Mouse (Mus musculus) heart, embryonic 15.5 days (tissue): ENCODE results near the gene Txndc2. TPM values are rescaled to one million over a fixed set of nuclear protein-coding genes. Genes with fewer than 3 reads are reported as not detected.
"Not testable (repeated sequence)": the region's sequence is repeated elsewhere in the genome, so short reads cannot be mapped to it uniquely, and the experiment has no call there.

Experiments used
- ATAC-seq: fragments of 200-750 bp; cut with Nextera tagmentation; replicated peaks from 2 replicates; pipeline ENCODE4 v1.8.0; 2017; ENCODE audit warnings: low read depth, moderate TSS enrichment; ENCODE audit not compliant: insufficient number of reproducible peaks, insufficient read depth, low FRiP score
- H3K27ac ChIP-seq: fragments of 300-500 bp; sonication (generic); 2 replicates; pipeline ENCODE4 v1.5.1; 2015; ENCODE audit warnings: mild to moderate bottlenecking, inconsistent platforms
- H3K27me3 ChIP-seq: fragments of 300-500 bp; sonication (generic); 2 replicates; pipeline ENCODE4 v1.6.1; 2015; ENCODE audit warnings: inconsistent platforms
- H3K36me3 ChIP-seq: fragments of 300-500 bp; sonication (generic); 2 replicates; pipeline ENCODE4 v1.6.1; 2015; ENCODE audit warnings: mild to moderate bottlenecking, inconsistent platforms
- H3K4me1 ChIP-seq: fragments of 300-500 bp; sonication (generic); replicated peaks from 2 replicates; pipeline ENCODE4 v1.6.1; 2015; ENCODE audit warnings: inconsistent platforms
- H3K4me2 ChIP-seq: fragments of 300-500 bp; sonication (generic); 2 replicates; pipeline ENCODE4 v1.6.1; 2015; ENCODE audit warnings: inconsistent platforms, mild to moderate bottlenecking, moderate library complexity
- H3K4me3 ChIP-seq: fragments of 300-500 bp; sonication (generic); 2 replicates; pipeline ENCODE4 v1.5.1; 2015; ENCODE audit warnings: mild to moderate bottlenecking, inconsistent platforms
- H3K9ac ChIP-seq: fragments of 300-500 bp; sonication (generic); 2 replicates; pipeline ENCODE4 v1.6.1; 2015; ENCODE audit warnings: mild to moderate bottlenecking, inconsistent platforms
- H3K9me3 ChIP-seq: fragments of 300-500 bp; sonication (generic); replicated peaks from 2 replicates; pipeline ENCODE4 v1.6.1; 2016; ENCODE audit warnings: inconsistent platforms
- WGBS: fragments of 180-500 bp; shearing (Covaris S2); methylation state at CpG from one replicate; pipeline ENCODE4 v1.1.7; 2015; ENCODE audit warnings: mixed read lengths; 5-methylcytosine and 5-hydroxymethylcytosine counted together
- polyA plus RNA-seq: library from polyadenylated mRNA; unstranded; fragments of >200 nt; fragmentation: Nextera tagmentation; extraction: Ambion mirVana; gene quantifications from 2 replicates; pipeline ENCODE4 v1.2.1, GENCODE M21; 2015

The Txndc2 gene
- polyA plus RNA-seq, 1 experiment from 2014 or later: not detected

DNA sequence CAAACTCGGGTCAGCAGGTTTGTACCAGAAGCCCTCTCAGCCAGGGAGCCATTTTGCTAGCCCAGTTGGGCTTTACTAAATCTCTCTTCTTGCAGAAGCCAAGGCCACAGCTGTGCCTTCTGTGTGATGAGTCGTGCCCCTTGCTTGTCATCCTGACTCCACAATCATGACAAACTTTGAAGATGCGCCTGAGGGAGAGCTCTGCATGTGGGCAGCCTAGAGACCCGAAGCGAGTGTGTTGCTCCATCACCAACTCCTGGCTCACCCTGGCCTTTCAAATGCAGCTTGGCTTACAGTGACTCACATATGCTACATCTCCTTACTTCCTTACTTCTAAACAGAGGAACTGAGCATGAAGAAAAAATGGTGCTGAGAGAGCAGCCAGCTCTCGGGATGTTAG is 12.0 kb downstream of the Txndc2 start:
- H3K4me2 ChIP-seq: no peak overlapping the region
- peaks cover under 1% of the 10 kb centered on the region; the same call in 1 of the 2 replicates for H3K4me1 ChIP-seq
- H3K9me3 ChIP-seq: no peaks in the 10 kb centered on the region
- H3K36me3 ChIP-seq: no peaks in the 10 kb centered on the region
- 77% methylated on average over 6 of the region's 6 CpGs for WGBS
- H3K27me3 ChIP-seq: no peaks in the 10 kb centered on the region
- no peak overlapping the region for H3K9ac ChIP-seq
- ATAC-seq: no peak
- no peak overlapping the region for H3K4me3 ChIP-seq
- no peak overlapping the region for H3K27ac ChIP-seq

- not testable (repeated sequence) for H3K4me1 ChIP-seq, H3K27ac ChIP-seq, H3K4me3 ChIP-seq, H3K27me3 ChIP-seq, ATAC-seq, H3K36me3 ChIP-seq, H3K9me3 ChIP-seq, H3K4me2 ChIP-seq, H3K9ac ChIP-seq
- WGBS: 42% methylated on average over 13 of the region's 13 CpGs
Observed at GRCm38 (mm10) chr17:65628823-65629532, 13.0 kb downstream of the Txndc2 start.

DNA sequence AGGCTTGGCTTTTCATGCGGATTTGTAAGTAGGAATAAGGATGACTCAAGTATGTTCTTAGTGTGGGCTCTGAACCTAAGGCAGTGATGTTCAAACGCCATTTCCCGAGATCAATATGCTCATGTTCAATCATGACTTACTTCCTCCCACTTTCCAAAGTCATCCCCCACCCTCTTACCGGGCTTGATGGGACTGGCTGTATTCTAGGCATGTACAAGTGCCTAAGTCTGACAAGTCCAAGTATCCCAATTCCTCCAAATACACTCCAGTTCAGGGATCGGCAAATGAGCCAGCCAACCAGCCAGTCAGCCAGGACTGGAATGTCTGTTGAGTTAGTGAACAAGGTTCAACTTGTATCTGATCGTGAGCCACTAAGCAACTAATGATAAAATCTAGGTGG is 15.7 kb downstream of the Txndc2 start:
- Histone ChIP-seq H3K4me2 (no peak overlapping the region), H3K27ac (no peak overlapping the region), H3K4me3 (no peak overlapping the region), H3K9ac (no peak overlapping the region), H3K36me3 (no peaks in the 10 kb centered on the region), H3K4me1 (no peaks in the 10 kb centered on the region; the same call in 1 of the 2 replicates), H3K27me3 (no peaks in the 10 kb centered on the region), H3K9me3 (no peaks in the 10 kb centered on the region)
- 84% methylated on average over 6 of the region's 6 CpGs for WGBS
- no peak for ATAC-seq

DNA sequence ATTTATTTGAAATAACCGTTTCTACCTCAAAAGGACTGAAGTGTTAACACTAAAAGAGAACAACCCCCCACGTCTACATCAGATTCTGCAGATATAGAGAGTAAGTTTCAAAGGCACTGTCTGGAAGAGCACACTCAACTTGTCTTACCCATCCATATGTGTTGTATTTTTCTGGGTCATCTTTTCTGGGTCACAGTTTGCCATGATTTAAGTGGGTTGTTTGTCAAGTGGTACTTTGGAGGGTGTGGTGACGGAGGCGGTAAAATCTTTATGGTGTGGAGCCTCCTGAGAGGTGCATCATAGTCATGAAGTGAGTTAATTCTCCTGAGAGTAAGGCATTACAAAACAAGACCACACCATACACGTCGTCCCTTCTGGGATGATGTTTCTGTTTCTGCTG is 16.4 kb downstream of the Txndc2 start:
- Histone ChIP-seq H3K27me3 (no peaks in the 10 kb centered on the region), H3K9ac (no peak overlapping the region), H3K9me3 (no peaks in the 10 kb centered on the region), H3K4me3 (no peak overlapping the region), H3K4me1 (no peaks in the 10 kb centered on the region; the same call in 1 of the 2 replicates), H3K36me3 (no peaks in the 10 kb centered on the region), H3K4me2 (no peak overlapping the region), H3K27ac (no peak overlapping the region)
- 87% methylated on average over 6 of the region's 6 CpGs for WGBS
- no peak for ATAC-seq

DNA sequence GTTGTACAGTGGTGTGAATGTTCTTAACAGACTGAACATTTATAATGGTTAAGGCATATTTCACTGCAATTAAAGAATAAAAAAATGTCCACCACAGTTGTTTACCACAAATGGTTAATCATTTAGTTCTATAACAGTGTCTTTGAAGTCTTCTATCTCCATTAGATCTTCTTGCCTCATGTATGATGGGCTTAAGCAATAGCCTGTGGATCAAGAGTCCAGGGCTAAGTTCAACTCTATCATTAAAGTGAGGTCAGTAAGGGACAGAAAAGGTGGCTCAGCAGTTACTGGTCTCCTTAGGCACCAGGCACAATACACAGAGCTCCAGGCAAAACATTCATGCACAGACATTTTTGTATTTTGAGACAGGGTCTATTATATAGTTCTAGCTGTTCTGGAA is 18.8 kb downstream of the Txndc2 start:
- ATAC-seq: no peak
- Histone ChIP-seq H3K36me3 (no peaks in the 10 kb centered on the region), H3K27me3 (no peaks in the 10 kb centered on the region), H3K4me2 (no peak overlapping the region), H3K4me1 (no peaks in the 10 kb centered on the region; the same call in 1 of the 2 replicates), H3K4me3 (no peak overlapping the region), H3K9me3 (no peaks in the 10 kb centered on the region), H3K27ac (no peak overlapping the region), H3K9ac (no peak overlapping the region)

DNA sequence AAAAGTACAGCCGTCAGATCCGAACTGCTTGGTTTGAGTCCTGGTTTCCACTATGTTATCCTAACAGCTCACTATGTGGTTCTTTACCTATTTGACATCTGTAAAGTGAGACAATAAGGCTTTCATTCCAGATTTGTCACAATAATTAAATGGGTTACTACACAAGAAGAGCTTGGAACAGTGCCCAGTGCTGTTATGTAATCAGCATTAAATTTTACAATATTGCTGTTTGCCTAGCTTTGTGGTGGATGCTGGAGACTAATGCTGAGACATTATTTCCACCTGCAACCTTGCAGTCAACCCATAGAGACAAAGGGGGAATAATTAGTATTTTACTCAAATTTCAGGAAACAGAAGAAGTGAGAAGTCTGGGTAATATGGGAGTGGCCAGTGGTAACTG is 23.5 kb downstream of the Txndc2 start:
- Histone ChIP-seq H3K4me2 (no peak overlapping the region), H3K27me3 (no peaks in the 10 kb centered on the region), H3K4me3 (no peak overlapping the region), H3K9me3 (no peaks in the 10 kb centered on the region), H3K9ac (no peak overlapping the region), H3K27ac (no peak overlapping the region), H3K4me1 (peaks cover 6% of the 10 kb centered on the region; the same call in 1 of the 2 replicates), H3K36me3 (no peaks in the 10 kb centered on the region)
- ATAC-seq: no peak
- WGBS: 88% methylated on average over 2 of the region's 2 CpGs

DNA sequence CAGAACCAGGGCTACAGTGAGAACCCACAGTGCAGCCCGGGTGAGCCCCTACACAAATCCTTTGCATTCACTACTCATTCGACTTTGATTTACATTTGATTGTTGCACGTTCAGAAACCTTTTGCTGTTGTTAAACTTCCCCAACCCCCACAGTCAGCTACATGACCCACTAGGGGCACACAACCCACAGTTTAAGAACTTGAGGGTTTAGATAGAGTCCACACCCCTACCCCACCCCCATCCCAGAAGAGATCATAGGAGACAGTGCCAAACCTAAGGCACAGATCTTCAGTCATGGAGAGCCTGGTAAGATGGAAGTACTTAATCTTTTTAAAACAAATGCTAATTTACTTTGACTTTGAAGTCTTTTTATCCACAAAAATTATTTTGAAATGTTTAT is 26.3 kb downstream of the Txndc2 start:
- Histone ChIP-seq H3K4me1 (peaks cover 14% of the 10 kb centered on the region), H3K27ac (no peak overlapping the region), H3K27me3 (no peaks in the 10 kb centered on the region), H3K9me3 (no peaks in the 10 kb centered on the region), H3K4me3 (no peak overlapping the region), H3K4me2 (no peak overlapping the region), H3K36me3 (no peaks in the 10 kb centered on the region), H3K9ac (no peak overlapping the region)
- no peak for ATAC-seq
- 45% methylated on average over 3 of the region's 3 CpGs for WGBS

- H3K27ac ChIP-seq: peak overlapping the region; percentile 100
- H3K4me3 ChIP-seq: peak overlapping the region; percentile 92
- no peaks in the 10 kb centered on the region for H3K36me3 ChIP-seq
- no peaks in the 10 kb centered on the region for H3K27me3 ChIP-seq
- peak overlapping the region; percentile 73 for H3K4me2 ChIP-seq
- ATAC-seq: no peak
- WGBS: 3% methylated on average over 9 of the region's 9 CpGs
- peaks cover 23% of the 10 kb centered on the region for H3K4me1 ChIP-seq
- H3K9me3 ChIP-seq: no peaks in the 10 kb centered on the region
- H3K9ac ChIP-seq: peak overlapping the region; percentile 62
Observed at GRCm38 (mm10) chr17:65614431-65614830, 27.5 kb downstream of the Txndc2 start.

- H3K27me3 ChIP-seq: no peaks in the 10 kb centered on the region
- H3K27ac ChIP-seq: peak within 1 kb of the TSS; percentile 100
- H3K36me3 ChIP-seq: no peaks in the 10 kb centered on the region
- peak within 1 kb of the TSS; percentile 100 for H3K9ac ChIP-seq
- peak; percentile 92 for ATAC-seq
- WGBS: under 1% methylated on average over 75 of the region's 85 CpGs
- peak within 1 kb of the TSS; percentile 92 for H3K4me3 ChIP-seq
- H3K4me1 ChIP-seq: peaks cover 30% of the 10 kb centered on the region
- H3K9me3 ChIP-seq: no peaks in the 10 kb centered on the region
- peak within 1 kb of the TSS; percentile 73 for H3K4me2 ChIP-seq
Observed at GRCm38 (mm10) chr17:65613463-65614412, 28.2 kb downstream of the Txndc2 start, which contains the start of gene Vapa. TSS of gene Vapa (minus strand) at chr17:65613555.

DNA sequence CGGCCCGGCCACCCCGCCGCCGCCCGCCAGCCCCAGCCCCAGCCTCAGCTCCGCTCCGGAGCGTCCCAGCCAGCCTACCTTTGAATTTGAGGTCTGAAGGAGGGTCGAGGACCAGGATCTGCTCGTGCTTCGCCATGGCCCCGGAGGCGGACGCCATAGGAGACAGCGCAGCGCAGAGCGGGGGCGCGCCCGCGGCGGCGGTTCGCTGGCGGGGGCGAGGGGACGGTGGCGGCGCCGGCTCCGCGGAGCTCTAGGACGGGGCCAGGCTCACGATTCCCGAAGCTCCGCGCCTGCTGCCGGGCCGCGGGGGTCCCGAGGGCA is 28.9 kb downstream of the Txndc2 start:
- WGBS: 0% methylated on average over 34 of the region's 42 CpGs
- ATAC-seq: peak; percentile 58
- Histone ChIP-seq H3K27ac (peak overlapping the region; percentile 100), H3K4me2 (peak overlapping the region; percentile 69; the same call in 1 of the 2 replicates), H3K27me3 (no peaks in the 10 kb centered on the region), H3K9ac (peak overlapping the region; percentile 100), H3K4me3 (peak overlapping the region; percentile 92), H3K4me1 (peaks cover 36% of the 10 kb centered on the region), H3K9me3 (no peaks in the 10 kb centered on the region), H3K36me3 (no peaks in the 10 kb centered on the region)

DNA sequence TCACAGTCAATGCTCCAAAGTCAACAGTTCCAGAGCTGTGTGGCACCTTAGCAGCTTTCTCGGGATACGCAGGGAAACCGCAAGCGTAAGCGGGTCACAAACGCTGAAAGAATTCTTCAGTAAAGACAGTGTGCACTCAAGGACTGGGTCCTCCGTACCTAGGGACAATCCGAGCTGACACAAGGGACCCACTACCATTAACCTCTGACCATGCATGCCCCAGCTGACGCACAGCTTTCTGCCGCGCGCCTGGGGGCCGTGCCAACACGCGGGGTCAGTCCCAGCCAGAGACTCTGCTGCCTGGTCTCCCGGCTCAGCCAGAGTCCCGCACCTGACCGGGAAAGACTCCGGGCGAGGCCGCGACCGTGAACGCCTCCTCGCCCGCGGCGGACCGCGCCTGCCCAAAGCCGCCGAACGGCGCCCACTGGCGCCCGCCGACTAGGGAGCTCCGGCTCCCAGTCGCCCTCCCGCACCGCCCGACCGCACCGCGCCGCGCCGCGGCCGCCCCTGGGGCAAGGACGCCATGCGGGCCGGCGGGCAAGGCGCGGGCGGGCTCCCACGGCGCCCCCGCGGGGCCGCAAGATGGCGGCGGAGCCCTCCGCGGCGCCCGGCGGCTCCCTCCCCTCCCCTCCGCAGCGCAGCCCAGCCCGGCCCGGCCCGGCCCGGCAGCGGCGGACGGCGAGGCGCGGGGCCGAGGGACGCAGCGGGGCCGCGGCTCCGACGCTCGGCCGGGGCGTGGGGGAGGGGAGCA is 29.4 kb downstream of the Txndc2 start:
- Histone ChIP-seq H3K9ac (peak overlapping the region; percentile 100), H3K27me3 (no peaks in the 10 kb centered on the region), H3K4me1 (peaks cover 41% of the 10 kb centered on the region), H3K36me3 (no peaks in the 10 kb centered on the region), H3K9me3 (no peaks in the 10 kb centered on the region), H3K4me3 (peak overlapping the region; percentile 92), H3K4me2 (peak overlapping the region; percentile 69), H3K27ac (peak overlapping the region; percentile 100)
- under 1% methylated on average over 36 of the region's 91 CpGs for WGBS
- peak; percentile 37 for ATAC-seq
